Mouse (Mus musculus) CD4-positive, CD25-positive, alpha-beta regulatory T cell, adult 9 weeks (primary cell): ENCODE results near the gene 4833423E24Rik. TPM values are rescaled to one million over a fixed set of nuclear protein-coding genes. Genes with fewer than 3 reads are reported as not detected.

ENCODE experiments used
- polyA plus RNA-seq: library from polyadenylated mRNA; unstranded; fragments of 100-300 nt; shearing (Covaris generic); gene quantifications from one replicate; pipeline ENCODE4 v1.2.1, GENCODE M21; 2017

The 4833423E24Rik gene
- polyA plus RNA-seq: not detected

GRCm38 (mm10) chr2:85518879-85519278 lies at the start of gene 4833423E24Rik:
4833423E24Rik (minus strand) TSS chr2:85519024.

GRCm38 (mm10) chr2:85443539-85443938 lies 75.3 kb downstream of the 4833423E24Rik start, which contains the start of gene Olfr995:
Olfr995 (minus strand) TSS chr2:85443639.

GRCm38 (mm10) chr2:85436351-85436750 lies 82.5 kb downstream of the 4833423E24Rik start, which contains the start of gene Olfr994:
Olfr994 (minus strand) TSS chr2:85436451.

Other genes with a start within 250 kb of the 4833423E24Rik start
- gene Olfr987, start 179.7 kb downstream of the 4833423E24Rik start, polyA plus RNA-seq: not detected
- not detected for gene Olfr988, start 155.8 kb downstream of the 4833423E24Rik start, polyA plus RNA-seq
- gene Olfr992, start 109.6 kb downstream of the 4833423E24Rik start, polyA plus RNA-seq: not detected
- not detected for gene Olfr993, start 104.1 kb downstream of the 4833423E24Rik start, polyA plus RNA-seq
- gene Olfr994, start 82.6 kb downstream of the 4833423E24Rik start, polyA plus RNA-seq: not detected
- gene Olfr995, start 75.4 kb downstream of the 4833423E24Rik start, polyA plus RNA-seq: not detected
- gene Olfr996, start 60.2 kb upstream of the 4833423E24Rik start, polyA plus RNA-seq: not detected
- gene Olfr998, start 69.9 kb upstream of the 4833423E24Rik start, polyA plus RNA-seq: not detected
- not detected for gene Olfr1000, start 92.9 kb upstream of the 4833423E24Rik start, polyA plus RNA-seq
- gene Olfr1002, start 131.7 kb upstream of the 4833423E24Rik start, polyA plus RNA-seq: not detected
- not detected for gene Olfr154, start 145.4 kb upstream of the 4833423E24Rik start, polyA plus RNA-seq
- gene Olfr1006, start 159.7 kb upstream of the 4833423E24Rik start, polyA plus RNA-seq: not detected
- not detected for gene Olfr1008, start 170.4 kb upstream of the 4833423E24Rik start, polyA plus RNA-seq
- not detected for gene Olfr1009, start 196.4 kb upstream of the 4833423E24Rik start, polyA plus RNA-seq
- gene Olfr1012, start 243.7 kb upstream of the 4833423E24Rik start, polyA plus RNA-seq: not detected
- gene Olfr1013, start 248.1 kb upstream of the 4833423E24Rik start, polyA plus RNA-seq: not detected